Mouse (Mus musculus) layer of hippocampus, postnatal 25 days (tissue): ENCODE measurements around the gene Paqr8. TPM values are rescaled to one million over a fixed set of nuclear protein-coding genes. Genes with fewer than 3 reads are reported as not detected.

ENCODE experiments used
- DNase-seq, 2 experiments: peaks; one replicate each; pipeline ENCODE4 v3.0.0; 2022; ENCODE audit warnings: mixed read lengths in 2 of 2, low spot score in 1 of 2; ENCODE audit errors: extremely low spot score in 1 of 2
- total RNA-seq, 2 experiments: library from RNA; stranded (reverse); gene quantifications; 2 replicates each; pipeline ENCODE4 v1.2.3; 2021

The Paqr8 gene
- total RNA-seq, 2 experiments from 2014 or later: 110 to 153 TPM

DNA sequence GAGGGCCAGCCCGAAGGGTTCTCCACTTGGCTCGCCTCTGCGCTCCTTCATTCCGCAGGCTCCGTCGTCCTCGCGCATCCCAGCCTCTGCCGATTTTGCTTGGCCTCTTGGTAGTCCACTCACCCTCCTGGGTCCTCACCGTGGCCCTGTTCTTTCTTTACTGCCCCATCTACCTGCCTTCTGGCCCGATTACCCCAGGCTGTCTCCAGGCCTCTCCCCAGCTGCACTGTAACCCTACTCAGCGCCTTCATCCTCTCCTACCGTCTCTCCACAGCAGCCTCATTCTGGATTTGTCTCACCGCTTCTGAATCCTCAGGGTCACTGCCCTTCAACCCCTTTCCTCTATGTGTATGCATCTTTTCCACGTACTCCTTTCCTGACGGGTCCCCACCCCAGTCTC is 61.4 kb downstream of the Paqr8 start:
- DNase-seq: no peak

DNA sequence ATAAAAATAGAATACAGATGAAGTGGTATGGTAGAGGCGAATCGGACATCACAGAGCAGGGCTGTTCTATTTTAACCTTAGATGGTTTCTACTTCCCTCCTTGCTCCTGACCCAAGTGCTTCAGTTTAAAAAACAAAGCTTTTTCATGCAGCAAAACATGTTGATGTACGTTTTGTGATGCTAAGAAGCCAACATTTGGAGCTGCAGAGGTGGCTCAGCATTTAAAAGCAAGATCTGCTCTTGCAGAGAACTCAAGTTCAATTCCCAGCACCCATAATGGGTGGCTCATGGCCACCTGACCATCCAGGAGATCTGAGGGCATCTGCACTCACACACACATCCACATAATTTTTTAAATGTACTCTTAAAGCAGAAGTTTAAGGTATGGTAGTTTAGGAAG is 64.5 kb downstream of the Paqr8 start:
- DNase-seq: no peak

DNA sequence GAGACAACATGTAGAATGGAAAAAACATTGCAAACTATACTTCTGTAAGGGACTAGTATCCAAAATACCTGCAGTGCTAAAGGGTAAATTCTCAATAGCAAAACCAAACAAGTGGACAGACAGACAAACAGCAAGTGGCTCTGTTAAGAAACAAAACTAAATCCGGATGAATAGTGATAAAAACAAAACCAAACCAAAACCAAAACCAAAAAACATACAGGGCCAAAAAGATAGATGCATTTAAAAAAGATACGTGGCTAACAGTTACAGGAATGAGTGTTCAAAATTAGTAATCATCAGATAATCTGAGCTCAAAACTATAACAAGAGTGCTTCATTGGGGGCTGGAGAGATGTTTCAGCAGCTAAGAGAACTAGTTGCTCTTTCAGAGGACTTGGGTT is 79.2 kb downstream of the Paqr8 start:
- DNase-seq: no peak

DNA sequence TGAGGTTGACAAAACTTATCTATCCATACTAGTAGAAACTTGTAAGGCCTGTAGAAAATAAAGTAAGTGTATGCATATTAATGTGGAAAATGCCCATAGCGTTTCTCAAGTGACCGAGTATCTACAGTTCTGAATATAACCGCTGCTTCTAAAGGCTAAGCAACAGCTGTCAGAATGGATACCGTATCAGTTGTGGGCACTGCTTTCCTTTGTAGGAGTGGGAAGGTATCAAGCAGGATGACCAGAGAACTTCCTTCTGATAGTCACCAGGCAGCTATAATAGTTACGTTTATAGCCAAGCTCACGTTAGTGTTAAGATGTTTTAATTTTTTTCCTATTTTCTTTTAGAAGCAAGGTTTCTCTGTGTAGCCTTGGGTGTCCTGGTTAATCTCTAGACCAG is 83.0 kb downstream of the Paqr8 start:
- DNase-seq: no peak

DNA sequence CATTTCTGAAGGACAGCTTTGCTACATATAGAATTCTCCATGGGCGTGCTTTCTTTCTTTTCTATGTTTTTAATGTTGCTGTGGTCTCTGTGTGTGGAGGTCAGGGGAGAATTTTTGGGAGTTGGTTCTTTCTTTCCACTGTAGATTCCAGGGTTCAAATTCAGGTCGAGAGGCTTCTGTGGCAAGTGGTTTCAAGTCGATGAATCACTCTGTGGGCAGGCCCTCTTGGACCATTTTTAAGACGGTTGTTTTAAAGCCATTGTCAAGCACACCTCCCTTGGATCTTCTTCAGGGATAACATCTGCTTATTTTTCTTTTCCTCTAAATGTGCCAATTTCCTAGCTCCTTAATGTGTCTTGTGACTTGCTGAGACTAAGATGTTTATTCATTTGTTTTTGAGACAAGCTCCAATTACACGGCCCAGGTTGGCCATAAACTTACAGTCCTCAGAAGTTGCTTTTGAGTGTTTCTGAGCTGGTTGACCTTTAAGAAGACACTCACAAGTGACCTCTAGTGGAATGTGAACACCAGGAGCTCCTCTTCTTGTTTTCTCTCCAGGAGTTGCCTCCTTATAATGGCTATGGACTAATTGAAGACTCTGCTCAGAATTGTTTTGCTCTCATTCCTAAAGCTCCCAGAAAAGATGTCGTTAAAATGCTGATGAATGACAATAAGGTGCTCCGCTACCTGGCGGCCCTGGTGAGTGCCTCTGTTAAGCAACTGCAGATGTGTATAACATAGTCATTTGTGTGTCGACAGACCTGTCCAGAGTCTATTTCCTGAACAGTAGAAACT is 84.1 kb downstream of the Paqr8 start:
- no peak for DNase-seq

DNA sequence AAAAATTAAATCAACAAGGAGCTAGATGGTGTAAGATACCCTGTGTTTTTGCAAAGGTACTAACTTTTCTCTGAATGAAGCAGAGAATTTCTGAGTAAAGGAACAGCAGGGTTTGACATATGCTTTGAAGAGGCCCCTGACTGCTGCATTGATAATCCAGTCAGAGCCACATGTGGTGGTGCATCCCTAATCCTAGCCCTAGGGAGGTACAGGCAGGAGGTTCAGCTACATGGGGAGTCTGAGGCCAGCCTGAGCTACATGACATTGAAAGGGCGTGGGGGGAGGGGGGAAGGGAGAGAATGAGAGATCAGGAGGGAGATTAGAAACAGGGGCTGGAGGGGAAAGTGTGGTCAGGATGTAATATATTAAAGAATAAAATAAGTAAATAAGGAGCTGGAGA is 90.1 kb downstream of the Paqr8 start:
- no peak for DNase-seq

DNA sequence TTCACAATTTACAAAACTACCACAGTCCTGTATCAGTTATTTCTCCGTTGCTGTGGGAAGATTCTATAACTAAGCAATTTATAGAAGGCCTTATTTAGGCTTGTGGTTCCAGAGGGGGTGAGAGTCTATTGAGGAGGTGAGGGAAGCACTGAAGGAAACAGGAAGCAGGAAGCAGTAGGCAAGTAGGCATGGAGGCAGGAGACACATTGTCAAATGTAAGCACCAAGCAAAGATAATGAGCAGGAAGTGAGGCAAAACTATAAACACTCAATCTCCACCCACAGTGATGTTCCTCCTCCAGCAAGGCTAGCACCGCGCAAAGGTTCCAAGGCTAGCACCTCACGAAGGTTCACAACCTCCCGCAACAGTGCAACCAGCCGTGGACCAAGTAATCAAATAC is 91.4 kb downstream of the Paqr8 start:
- DNase-seq: no peak

DNA sequence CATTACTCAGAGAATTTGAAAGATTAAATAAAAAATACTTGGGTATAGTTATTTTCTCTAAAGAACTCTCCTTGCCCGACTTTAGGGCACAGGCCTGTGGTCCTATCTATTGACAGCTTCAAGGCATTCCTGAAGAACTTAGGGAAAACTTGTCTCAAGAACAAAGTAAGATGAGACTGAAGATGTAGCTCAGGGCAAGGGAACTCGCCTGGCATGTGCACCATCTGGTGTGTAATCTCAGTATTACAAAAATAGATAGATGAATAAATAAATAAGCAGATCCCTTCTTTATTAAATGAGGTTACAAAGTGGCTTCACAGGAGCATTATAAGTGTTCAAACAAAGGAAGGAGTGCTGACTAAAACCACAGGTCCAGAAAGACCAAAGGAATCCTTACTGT is 93.7 kb downstream of the Paqr8 start:
- DNase-seq: no peak

DNA sequence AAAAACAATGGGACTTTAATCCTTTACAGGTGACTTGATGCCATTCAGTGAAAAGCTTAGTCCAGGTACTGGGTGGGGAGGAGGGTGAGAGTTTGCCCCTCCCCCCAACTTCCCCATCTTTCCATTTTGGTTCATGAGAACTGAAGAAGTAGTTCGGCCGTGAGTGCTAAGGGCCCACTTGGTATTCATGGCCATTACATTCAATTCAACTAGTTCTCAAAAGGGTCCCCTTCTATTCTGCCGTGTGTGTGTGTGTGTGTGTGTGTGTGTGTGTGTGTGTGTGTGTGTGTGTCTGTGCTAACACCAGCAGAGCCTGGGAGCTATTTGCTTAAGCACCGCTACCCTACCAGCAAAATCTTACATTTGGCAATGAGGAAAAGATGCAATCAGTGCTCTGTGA is 94.2 kb downstream of the Paqr8 start:
- no peak for DNase-seq

DNA sequence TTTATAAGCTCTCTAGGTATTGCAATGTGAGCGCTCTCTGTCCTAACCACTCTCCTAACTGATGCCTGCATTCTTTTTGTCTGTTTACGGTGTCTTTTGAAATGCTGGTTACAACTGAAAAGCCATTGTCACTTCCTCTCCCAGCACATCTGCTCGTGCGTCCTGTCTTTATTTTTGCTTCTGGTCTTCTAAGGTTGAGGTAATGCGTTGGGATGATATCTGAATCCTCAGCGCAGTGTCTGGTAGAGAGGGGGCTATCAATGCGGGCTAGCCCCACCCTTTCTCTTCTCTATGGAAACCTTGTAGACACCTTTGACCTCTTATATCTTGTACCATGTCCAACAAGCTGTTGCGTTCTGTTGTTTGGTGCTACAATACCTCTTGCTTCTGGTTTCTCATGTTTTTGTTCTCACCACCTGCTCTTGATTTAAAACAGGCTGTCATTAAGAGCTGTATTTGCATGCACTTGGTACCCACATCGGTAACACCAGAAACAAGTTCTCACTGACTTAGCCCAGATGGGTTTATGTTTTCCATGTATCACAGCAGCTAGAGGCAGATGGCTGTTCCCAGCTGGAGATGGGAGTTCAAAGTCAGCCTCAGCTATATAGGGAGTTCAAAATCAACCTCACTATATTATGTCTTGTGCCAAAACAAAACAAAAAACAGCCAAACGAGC is 96.1 kb downstream of the Paqr8 start:
- no peak for DNase-seq

Other genes starting within 250 kb of the Paqr8 start
- gene Il17a, start 159.7 kb upstream of the Paqr8 start, total RNA-seq: not detected
- not detected for gene Il17f, start 100.0 kb upstream of the Paqr8 start, total RNA-seq
- gene Mcm3, start 70.3 kb upstream of the Paqr8 start, total RNA-seq: 1 to 10 TPM; 3.9 to 4.2 TPM
- gene Efhc1, start 61.0 kb downstream of the Paqr8 start, total RNA-seq: 1 to 10 TPM; 1.2 to 1.4 TPM
- 1 to 10 TPM in 1 of 2 experiments, under 1 TPM in 1; 0.91 to 1.4 TPM for gene Tram2, start 188.6 kb downstream of the Paqr8 start, total RNA-seq